In the genomic region with DNA sequence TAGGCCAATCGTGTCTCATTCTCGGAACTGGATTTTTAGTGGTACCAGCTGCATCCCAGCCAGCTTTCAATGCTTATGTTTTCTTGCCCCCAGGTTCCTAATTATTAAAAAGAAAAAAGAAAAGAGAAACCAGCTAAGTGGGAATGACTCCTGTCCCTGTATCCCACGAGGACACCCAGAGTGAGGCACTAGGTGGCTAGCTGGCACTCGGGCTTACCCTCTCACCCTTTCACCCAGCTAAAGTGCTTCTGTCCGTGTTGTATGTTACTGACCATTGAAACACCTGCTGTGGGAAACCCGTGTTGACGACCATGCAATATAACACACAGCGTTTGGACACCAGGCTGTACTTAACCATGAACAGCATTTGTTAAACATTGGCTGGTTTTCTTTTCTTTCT, we compare ENCODE assay signal across 23 mouse cellular contexts. TPM values are rescaled to one million over a fixed set of nuclear protein-coding genes. Genes with fewer than 3 reads are reported as not detected.
"Had no signal": no experiment of that assay in that cellular context is flagged by ENCODE, and none has a peak within 500 bp of the region (broad histone marks: within the 10 kb centered on the region; RNA-seq: fewer than 3 reads in every experiment).

No protein-coding gene starts in this region.

- H3K36me3 ChIP-seq: neural tube, embryonic 13.5 days; neural tube, embryonic 15.5 days; stomach, embryonic 15.5 days had no signal

- H3K27me3 ChIP-seq: neural tube, embryonic 13.5 days; neural tube, embryonic 15.5 days; stomach, embryonic 15.5 days had no signal

- H3K9me3 ChIP-seq: neural tube, embryonic 13.5 days; neural tube, embryonic 15.5 days; stomach, embryonic 15.5 days had no signal

- H3K27ac ChIP-seq: neural tube, embryonic 13.5 days; neural tube, embryonic 15.5 days; stomach, embryonic 15.5 days; stomach, postnatal 0 days had no signal

- H3K9ac ChIP-seq: neural tube, embryonic 13.5 days; neural tube, embryonic 15.5 days; stomach, embryonic 15.5 days had no signal

- DNase-seq: retina, postnatal 1 day; right cerebral cortex, adult 18-20 months; right cerebral cortex, postnatal 14 days; right cerebral cortex, postnatal 25 days; right cerebral cortex, postnatal 4 days; spleen, adult 18-20 months; thymus, adult 18-20 months; thymus, adult 2 months; thymus, postnatal 14 days; thymus, postnatal 25 days; thymus, postnatal 36 days; thymus, postnatal 4 days had no signal

- H3K4me3 ChIP-seq: neural tube, embryonic 13.5 days; neural tube, embryonic 15.5 days; stomach, embryonic 15.5 days had no signal

- H3K4me2 ChIP-seq: neural tube, embryonic 13.5 days; neural tube, embryonic 15.5 days; stomach, embryonic 15.5 days had no signal

- H3K4me1 ChIP-seq: neural tube, embryonic 13.5 days; neural tube, embryonic 15.5 days; stomach, embryonic 15.5 days had no signal

RNA-seq across cellular contexts. Expression of a gene that starts 36.1 kb away (rescaled TPM):
- total RNA-seq: neutrophil, adult 5-6 weeks had no signal
- polyA plus RNA-seq: neural tube, embryonic 13.5 days; neural tube, embryonic 14.5 days; neural tube, embryonic 15.5 days; small intestine, adult 2 months; spleen, adult 2 months; stomach, embryonic 14.5 days; stomach, postnatal 0 days; testis, adult 2 months; thymus, adult 2 months; thymus, postnatal 0 days had no signal
